Mouse (Mus musculus): Measurements from ENCODE around the gene Ugt2a3. TPM values are rescaled to one million over a fixed set of nuclear protein-coding genes. Genes with fewer than 3 reads are reported as not detected.
"Not testable (repeated sequence)": the region's sequence is repeated elsewhere in the genome, so short reads cannot be mapped to it uniquely, and the experiment has no call there.

Ugt2a3 gene
- 5.0 TPM in 1 of 2 replicates, not detected in the other for total RNA-seq (2021)
- long read RNA-seq, experiment 1, result 0 reads
- long read RNA-seq, experiment 2, partial matches to known transcripts, result 2 of 4 reads
- long read RNA-seq, experiment 2, other reads (novel, unspliced or antisense), result 0 of 4 reads

- no peak for DNase-seq
Observed at GRCm38 (mm10) chr5:87336961-87337697, at the start of gene Ugt2a3. TSS of gene Ugt2a3 (minus strand) at chr5:87337195.

GRCm38 (mm10) chr5:87380234-87380633 is 43.2 kb upstream of the Ugt2a3 start:
- no peak for DNase-seq

- DNase-seq, result no peak
Observed at GRCm38 (mm10) chr5:87379825-87380224, 42.8 kb upstream of the Ugt2a3 start.

GRCm38 (mm10) chr5:87375874-87376383 is 38.9 kb upstream of the Ugt2a3 start:
- DNase-seq, result no peak

GRCm38 (mm10) chr5:87373502-87373863 is 36.5 kb upstream of the Ugt2a3 start:
- no peak for DNase-seq

- DNase-seq, result not testable (repeated sequence)
Observed at GRCm38 (mm10) chr5:87372788-87373501, 36.0 kb upstream of the Ugt2a3 start.

GRCm38 (mm10) chr5:87350350-87350749 is 13.4 kb upstream of the Ugt2a3 start:
- no peak for DNase-seq

GRCm38 (mm10) chr5:87349150-87349549 is 12.2 kb upstream of the Ugt2a3 start:
- not testable (repeated sequence) for DNase-seq

- not testable (repeated sequence) for DNase-seq
Observed at GRCm38 (mm10) chr5:87347479-87348078, 10.6 kb upstream of the Ugt2a3 start.

- DNase-seq, result no peak
Observed at GRCm38 (mm10) chr5:87340461-87340860, 3.5 kb upstream of the Ugt2a3 start.

GRCm38 (mm10) chr5:87335199-87335598 is 1.8 kb downstream of the Ugt2a3 start:
- DNase-seq, result no peak

GRCm38 (mm10) chr5:87333584-87333983 is 3.4 kb downstream of the Ugt2a3 start:
- DNase-seq, result peak; percentile 15

GRCm38 (mm10) chr5:87311392-87311791 is 25.6 kb downstream of the Ugt2a3 start:
- no peak for DNase-seq

GRCm38 (mm10) chr5:87286180-87286579 is 50.8 kb downstream of the Ugt2a3 start:
- DNase-seq, result not testable (repeated sequence)

GRCm38 (mm10) chr5:87275986-87276385 is 61.0 kb downstream of the Ugt2a3 start:
- not testable (repeated sequence) for DNase-seq

- no peak for DNase-seq
Observed at GRCm38 (mm10) chr5:87275581-87275980, 61.4 kb downstream of the Ugt2a3 start.

Other genes with a start within 250 kb of the Ugt2a3 start
- gene Ugt2b36, start 244.6 kb downstream of the Ugt2a3 start, total RNA-seq (2021), result 3.0 and 47.7 TPM in 2 replicates
- gene Ugt2b5, start 196.9 kb downstream of the Ugt2a3 start, total RNA-seq (2021), result 0.38 and 15.4 TPM in 2 replicates
- gene Ugt2b37, start 82.4 kb downstream of the Ugt2a3 start, total RNA-seq (2021), result 0.74 TPM in 1 of 2 replicates, not detected in the other
- gene Ugt2b38, start 87.0 kb upstream of the Ugt2a3 start, total RNA-seq (2021), result 0.41 TPM in 1 of 2 replicates, not detected in the other
- not detected in 2 replicates for gene Ugt2a2, start 145.1 kb upstream of the Ugt2a3 start, total RNA-seq (2021)
- not detected in 2 replicates for gene Gm43638, start 149.6 kb upstream of the Ugt2a3 start, total RNA-seq (2021)
- not detected in 2 replicates for gene Ugt2a1, start 153.7 kb upstream of the Ugt2a3 start, total RNA-seq (2021)
- 0.56 TPM in 1 of 2 replicates, not detected in the other for gene Sult1b1, start 201.0 kb upstream of the Ugt2a3 start, total RNA-seq (2021)
- gene Sult1d1, start 231.8 kb upstream of the Ugt2a3 start, total RNA-seq (2021), result 0.64 and 15.6 TPM in 2 replicates

Data from adrenal gland, postnatal 14 days (tissue).